Mouse (Mus musculus) lung, adult 2 months (tissue): ENCODE data around the gene Slc2a4.

Experiments
- CTCF ChIP-seq: fragments of 200-500 bp; IDR thresholded peaks from 2 replicates; pipeline ENCODE4 v1.5.1; 2011; ENCODE audit warnings: mild to moderate bottlenecking, low read length, control low read depth; ENCODE audit not compliant: insufficient read depth
- POLR2A ChIP-seq: fragments of 200-500 bp; IDR thresholded peaks from 2 replicates; pipeline ENCODE4 v1.6.1; 2011; ENCODE audit warnings: low read depth, mild to moderate bottlenecking, control low read depth, low read length, borderline replicate concordance; ENCODE audit errors: extremely low read depth

DNA sequence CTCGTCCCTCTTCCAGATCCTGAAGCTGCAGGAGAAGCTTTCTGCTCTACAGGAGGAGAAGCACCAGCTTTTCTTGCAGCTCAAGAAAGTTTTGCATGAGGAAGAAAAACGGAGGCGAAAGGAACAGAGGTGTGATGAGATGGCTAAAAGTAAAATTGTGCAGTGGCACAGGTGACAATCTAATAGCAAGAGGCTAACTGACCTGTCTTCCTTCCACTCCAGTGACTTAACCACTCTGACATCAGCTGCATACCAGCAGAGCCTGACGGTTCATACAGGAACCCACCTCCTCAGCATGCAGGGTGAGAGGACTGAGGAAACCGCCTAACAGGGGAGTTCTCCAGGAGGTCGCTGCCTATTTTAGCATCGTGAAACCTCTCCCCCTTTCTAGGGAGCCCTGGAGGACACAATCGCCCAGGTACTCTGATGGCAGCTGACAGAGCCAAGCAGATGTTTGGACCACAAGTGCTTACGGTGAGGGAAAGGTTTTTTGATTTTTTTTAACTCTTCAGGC, 33.0 kb downstream of the Slc2a4 start:
- no peak for TF ChIP-seq CTCF
- no peak for TF ChIP-seq POLR2A
